Mouse (Mus musculus): ENCODE measurements around the gene Micall1. TPM values are rescaled to one million over a fixed set of nuclear protein-coding genes. Genes with fewer than 3 reads are reported as not detected.

The Micall1 gene
- polyA plus RNA-seq, 1 experiment = 27.6 TPM

GRCm38 (mm10) chr15:79095483-79095882, 13.2 kb upstream of the Micall1 start:
- Histone ChIP-seq H3K4me1 (ENCODE audit: control insufficient read depth, insufficient read depth, low read length) (peaks cover 2% of the 10 kb centered on the region), H3K27ac (ENCODE audit: insufficient read depth, low read length) (no peak overlapping the region), H3K4me3 (ENCODE audit: insufficient read depth, low read length) (no peak overlapping the region)
- TF ChIP-seq CTCF (IDR thresholded peaks at IDR 0.05; ENCODE audit: extremely low read depth, insufficient read depth, low read length) (no peak), POLR2A (IDR thresholded peaks at IDR 0.05; ENCODE audit: extremely low read depth, insufficient read depth, low read length) (no peak)

- H3K4me3 ChIP-seq (ENCODE audit: insufficient read depth, low read length) = no peak overlapping the region
- TF ChIP-seq POLR2A (IDR thresholded peaks at IDR 0.05; ENCODE audit: extremely low read depth, insufficient read depth, low read length) = no peak
- no peak for TF ChIP-seq CTCF (IDR thresholded peaks at IDR 0.05; ENCODE audit: extremely low read depth, insufficient read depth, low read length)
- no peak overlapping the region; the same call in 1 of the 2 replicates for H3K27ac ChIP-seq (ENCODE audit: insufficient read depth, low read length)
- H3K4me1 ChIP-seq (ENCODE audit: control insufficient read depth, insufficient read depth, low read length) = peaks cover 2% of the 10 kb centered on the region
These were observed 12.1 kb upstream of the Micall1 start for GRCm38 (mm10) chr15:79096556-79096955.

- H3K27ac ChIP-seq (ENCODE audit: insufficient read depth, low read length) = peak overlapping the region; percentile 87; the same call in 1 of the 2 replicates
- TF ChIP-seq CTCF (IDR thresholded peaks at IDR 0.05; ENCODE audit: extremely low read depth, insufficient read depth, low read length) = no peak
- no peak for TF ChIP-seq POLR2A (IDR thresholded peaks at IDR 0.05; ENCODE audit: extremely low read depth, insufficient read depth, low read length)
- H3K4me3 ChIP-seq (ENCODE audit: insufficient read depth, low read length) = no peak overlapping the region
- peaks cover 2% of the 10 kb centered on the region for H3K4me1 ChIP-seq (ENCODE audit: control insufficient read depth, insufficient read depth, low read length)
These were observed 11.6 kb upstream of the Micall1 start for GRCm38 (mm10) chr15:79097135-79097534.

GRCm38 (mm10) chr15:79097611-79098025, 11.1 kb upstream of the Micall1 start:
- TF ChIP-seq CTCF (IDR thresholded peaks at IDR 0.05; ENCODE audit: extremely low read depth, insufficient read depth, low read length) (no peak), POLR2A (IDR thresholded peaks at IDR 0.05; ENCODE audit: extremely low read depth, insufficient read depth, low read length) (no peak)
- Histone ChIP-seq H3K27ac (ENCODE audit: insufficient read depth, low read length) (peak overlapping the region; percentile 87), H3K4me3 (ENCODE audit: insufficient read depth, low read length) (no peak overlapping the region), H3K4me1 (ENCODE audit: control insufficient read depth, insufficient read depth, low read length) (peaks cover 1% of the 10 kb centered on the region)

GRCm38 (mm10) chr15:79098220-79098619, 10.5 kb upstream of the Micall1 start:
- TF ChIP-seq POLR2A (IDR thresholded peaks at IDR 0.05; ENCODE audit: extremely low read depth, insufficient read depth, low read length) (no peak), CTCF (IDR thresholded peaks at IDR 0.05; ENCODE audit: extremely low read depth, insufficient read depth, low read length) (no peak)
- no peak overlapping the region for H3K4me3 ChIP-seq (ENCODE audit: insufficient read depth, low read length)
- no peaks in the 10 kb centered on the region; the same call in none of the 2 replicates for H3K4me1 ChIP-seq (ENCODE audit: control insufficient read depth, insufficient read depth, low read length)
- peak overlapping the region; percentile 87 for H3K27ac ChIP-seq (ENCODE audit: insufficient read depth, low read length)

- Histone ChIP-seq H3K4me3 (ENCODE audit: insufficient read depth, low read length) (no peak overlapping the region), H3K4me1 (ENCODE audit: control insufficient read depth, insufficient read depth, low read length) (peaks cover 3% of the 10 kb centered on the region), H3K27ac (ENCODE audit: insufficient read depth, low read length) (peak overlapping the region; percentile 87)
- TF ChIP-seq CTCF (IDR thresholded peaks at IDR 0.05; ENCODE audit: extremely low read depth, insufficient read depth, low read length) = no peak
- no peak for TF ChIP-seq POLR2A (IDR thresholded peaks at IDR 0.05; ENCODE audit: extremely low read depth, insufficient read depth, low read length)
These were observed 9.8 kb upstream of the Micall1 start for GRCm38 (mm10) chr15:79098868-79099267.

- peak overlapping the region; percentile 18; the same call in 1 of the 2 replicates for H3K27ac ChIP-seq (ENCODE audit: insufficient read depth, low read length)
- H3K4me3 ChIP-seq (ENCODE audit: insufficient read depth, low read length) = no peak overlapping the region
- TF ChIP-seq POLR2A (IDR thresholded peaks at IDR 0.05; ENCODE audit: extremely low read depth, insufficient read depth, low read length) (no peak), CTCF (IDR thresholded peaks at IDR 0.05; ENCODE audit: extremely low read depth, insufficient read depth, low read length) (no peak)
- H3K4me1 ChIP-seq (ENCODE audit: control insufficient read depth, insufficient read depth, low read length) = peaks cover 3% of the 10 kb centered on the region
These were observed 9.2 kb upstream of the Micall1 start for GRCm38 (mm10) chr15:79099456-79099855.

GRCm38 (mm10) chr15:79100391-79100790, 8.3 kb upstream of the Micall1 start:
- TF ChIP-seq CTCF (IDR thresholded peaks at IDR 0.05; ENCODE audit: extremely low read depth, insufficient read depth, low read length) (no peak), POLR2A (IDR thresholded peaks at IDR 0.05; ENCODE audit: extremely low read depth, insufficient read depth, low read length) (no peak)
- Histone ChIP-seq H3K4me3 (ENCODE audit: insufficient read depth, low read length) (no peak overlapping the region), H3K27ac (ENCODE audit: insufficient read depth, low read length) (no peak overlapping the region), H3K4me1 (ENCODE audit: control insufficient read depth, insufficient read depth, low read length) (peaks cover 3% of the 10 kb centered on the region)

- peak overlapping the region; percentile 85 for H3K27ac ChIP-seq (ENCODE audit: insufficient read depth, low read length)
- peaks cover 3% of the 10 kb centered on the region for H3K4me1 ChIP-seq (ENCODE audit: control insufficient read depth, insufficient read depth, low read length)
- TF ChIP-seq POLR2A (IDR thresholded peaks at IDR 0.05; ENCODE audit: extremely low read depth, insufficient read depth, low read length) (no peak), CTCF (IDR thresholded peaks at IDR 0.05; ENCODE audit: extremely low read depth, insufficient read depth, low read length) (no peak)
- H3K4me3 ChIP-seq (ENCODE audit: insufficient read depth, low read length) = no peak overlapping the region
These were observed 7.2 kb upstream of the Micall1 start for GRCm38 (mm10) chr15:79101531-79101930.

GRCm38 (mm10) chr15:79103264-79103663, 5.4 kb upstream of the Micall1 start:
- TF ChIP-seq POLR2A (IDR thresholded peaks at IDR 0.05; ENCODE audit: extremely low read depth, insufficient read depth, low read length) (no peak), CTCF (IDR thresholded peaks at IDR 0.05; ENCODE audit: extremely low read depth, insufficient read depth, low read length) (no peak)
- peak overlapping the region; percentile 77 for H3K27ac ChIP-seq (ENCODE audit: insufficient read depth, low read length)
- H3K4me3 ChIP-seq (ENCODE audit: insufficient read depth, low read length) = no peak overlapping the region
- peaks cover 3% of the 10 kb centered on the region; the same call in 1 of the 2 replicates for H3K4me1 ChIP-seq (ENCODE audit: control insufficient read depth, insufficient read depth, low read length)
